Mouse (Mus musculus) spleen, adult 2 months (tissue): ENCODE measurements around the gene Duox2.

Experiments used
- CTCF ChIP-seq: fragments of 200-500 bp; IDR thresholded peaks from 2 replicates; pipeline ENCODE4 v1.5.1; 2011; ENCODE audit warnings: mild to moderate bottlenecking, inconsistent platforms; ENCODE audit not compliant: insufficient read depth, insufficient read length, insufficient replicate concordance; ENCODE audit errors: extremely low read depth
- POLR2A ChIP-seq: fragments of 200-500 bp; IDR thresholded peaks from 2 replicates; pipeline ENCODE4 v1.6.1; 2011; ENCODE audit warnings: low read depth, low read length, inconsistent platforms

GRCm38 (mm10) chr2:122241226-122241625 lies 57.0 kb downstream of the Duox2 start:
- no peak for TF ChIP-seq POLR2A
- no peak for TF ChIP-seq CTCF
